Mouse (Mus musculus): ENCODE measurements around the gene Cutal.

Gene Cutal

DNA sequence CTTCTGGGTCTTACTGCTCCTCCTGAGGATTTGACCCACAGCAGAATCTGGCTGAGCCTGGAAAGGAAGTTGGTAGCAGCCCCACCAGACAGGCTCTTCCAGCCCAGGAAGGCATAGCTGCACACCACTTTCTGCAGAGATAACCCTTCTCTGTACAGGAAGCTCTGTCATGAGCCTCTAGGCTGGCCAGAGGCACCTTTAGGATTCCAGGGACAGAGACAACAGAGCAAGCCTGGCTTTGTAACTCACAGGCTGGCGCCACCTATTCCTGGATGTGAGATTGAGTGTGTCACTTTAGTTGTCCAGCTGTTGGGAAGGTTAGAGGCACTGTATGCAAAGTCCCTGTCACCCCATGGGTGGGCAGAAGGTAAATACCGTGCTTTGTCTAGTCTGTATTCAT lies 40.9 kb downstream of the Cutal start:
- no peak for DNase-seq (ENCODE audit: low read depth)

DNA sequence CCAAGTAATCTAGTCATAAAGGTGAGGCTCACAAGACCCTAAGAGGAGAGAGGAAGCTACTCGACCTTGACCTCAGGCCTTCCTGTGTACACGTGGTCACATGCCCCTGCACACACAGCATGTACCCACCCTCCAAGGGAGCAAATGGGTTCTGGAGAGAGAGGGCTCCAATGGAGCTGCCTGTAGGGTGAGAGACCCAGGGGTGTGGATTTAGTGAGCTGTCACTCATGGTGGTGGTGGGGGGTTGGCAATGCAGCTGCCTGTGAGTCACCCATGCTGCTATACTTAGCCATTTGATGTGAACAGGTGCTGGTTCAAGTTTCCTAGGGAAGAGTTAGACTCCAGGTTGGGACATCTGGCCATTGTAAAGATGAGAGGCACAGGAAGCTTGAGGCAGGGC lies 45.9 kb downstream of the Cutal start:
- no peak for DNase-seq (ENCODE audit: low read depth)

DNA sequence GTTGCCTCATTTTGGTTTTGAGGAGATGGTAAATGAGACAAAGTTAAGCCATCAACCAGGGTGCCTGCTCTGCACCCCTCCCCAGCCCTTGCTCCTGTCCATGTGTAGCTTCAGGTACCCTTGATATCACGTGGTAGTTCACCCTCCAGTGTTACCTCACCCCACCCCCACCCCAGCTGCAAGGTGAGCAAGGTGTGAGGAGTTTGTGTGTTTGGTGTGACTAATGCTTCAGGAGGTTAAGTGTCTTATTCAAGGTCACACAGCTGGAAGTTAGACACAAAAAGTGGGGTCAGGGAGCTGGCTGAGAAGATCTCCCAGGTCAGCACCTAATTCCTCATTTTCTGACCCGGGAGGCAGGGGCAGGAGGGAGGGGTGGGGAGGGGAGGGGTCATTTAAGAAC lies 48.5 kb downstream of the Cutal start:
- no peak for DNase-seq (ENCODE audit: low read depth)

DNA sequence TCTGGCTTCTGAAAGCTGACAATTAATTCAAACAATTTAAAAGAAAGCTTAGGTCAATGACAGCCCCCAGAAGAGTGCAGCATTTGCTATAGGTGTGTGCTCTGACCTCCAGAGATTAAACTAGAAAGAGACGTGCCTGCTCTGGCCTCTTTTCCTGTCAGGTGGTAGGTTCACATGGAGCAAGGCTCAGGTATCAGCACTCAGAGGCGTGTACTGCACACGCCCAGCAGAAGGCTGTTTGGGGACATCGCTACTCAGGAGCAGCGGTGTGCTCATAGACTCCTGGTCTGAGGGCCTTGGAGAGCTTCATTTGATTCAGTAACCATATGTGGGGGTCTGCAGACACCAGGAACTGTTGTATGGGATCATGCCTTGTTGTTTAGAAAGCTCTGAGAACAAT lies 53.1 kb downstream of the Cutal start:
- no peak for DNase-seq (ENCODE audit: low read depth)

DNA sequence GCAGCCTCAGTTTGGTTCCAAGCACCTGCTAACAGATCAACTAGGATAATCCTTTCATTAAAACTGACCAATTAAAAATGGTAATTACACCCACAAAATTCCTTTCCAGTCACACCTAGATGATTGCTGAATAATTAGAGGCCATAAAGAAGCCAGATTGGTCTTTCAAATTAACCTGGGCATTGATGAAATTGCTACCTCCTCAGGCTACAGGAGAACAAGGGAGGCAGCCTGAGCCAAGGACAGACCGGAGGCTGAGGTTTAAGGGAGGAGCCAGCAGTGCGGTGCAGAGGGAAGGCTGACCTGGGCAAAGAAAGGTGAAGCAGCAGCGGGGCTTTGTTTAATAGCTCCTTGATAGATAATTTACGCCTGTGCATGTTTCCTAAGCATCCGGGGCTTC lies 63.3 kb downstream of the Cutal start:
- no peak for DNase-seq (ENCODE audit: low read depth)

DNA sequence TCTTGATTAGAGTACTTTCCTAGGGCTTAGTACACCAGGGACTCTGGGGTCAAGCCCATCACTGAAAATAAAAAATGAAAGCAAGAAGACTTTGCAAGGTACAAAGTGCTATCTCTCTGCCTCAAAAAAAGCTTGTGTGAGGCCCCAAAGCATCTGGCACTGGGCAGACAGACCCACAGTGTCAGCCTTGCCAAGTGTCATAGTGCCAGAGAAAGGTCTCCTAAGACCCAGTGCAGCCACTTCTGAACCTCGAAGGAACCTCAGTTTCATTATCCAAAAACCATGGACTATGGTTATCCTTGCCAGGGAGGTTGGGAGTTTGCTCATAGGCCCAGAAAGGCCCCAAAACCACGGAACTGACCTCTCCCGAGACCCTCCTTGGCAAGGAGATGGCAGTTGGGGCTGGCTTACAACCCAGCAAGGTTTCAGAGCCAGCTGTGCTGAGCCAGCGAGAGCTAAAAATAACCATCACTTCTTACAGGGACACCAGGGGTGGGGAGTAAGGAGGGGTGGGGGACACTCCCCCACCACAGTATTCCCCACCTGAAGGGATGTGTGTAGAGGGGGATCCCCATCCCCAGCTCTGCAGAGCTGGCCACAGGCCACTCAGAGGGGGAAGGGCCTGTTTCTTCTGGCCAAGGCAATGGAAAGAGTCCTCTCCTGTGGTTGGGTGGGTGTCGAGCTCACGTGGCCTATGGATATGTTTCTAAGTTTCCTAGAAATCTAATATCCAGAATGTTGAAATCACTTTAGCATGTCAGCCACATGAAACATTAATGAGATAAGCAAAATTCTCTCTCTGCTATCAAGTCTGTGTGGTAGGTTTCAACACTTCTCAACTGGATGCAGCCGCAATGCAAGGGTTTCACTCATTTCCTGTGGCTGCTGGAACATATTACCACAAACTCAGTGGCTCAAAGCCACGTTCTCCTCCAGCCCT lies 64.3 kb downstream of the Cutal start:
- DNase-seq (ENCODE audit: low read depth) = no peak

DNA sequence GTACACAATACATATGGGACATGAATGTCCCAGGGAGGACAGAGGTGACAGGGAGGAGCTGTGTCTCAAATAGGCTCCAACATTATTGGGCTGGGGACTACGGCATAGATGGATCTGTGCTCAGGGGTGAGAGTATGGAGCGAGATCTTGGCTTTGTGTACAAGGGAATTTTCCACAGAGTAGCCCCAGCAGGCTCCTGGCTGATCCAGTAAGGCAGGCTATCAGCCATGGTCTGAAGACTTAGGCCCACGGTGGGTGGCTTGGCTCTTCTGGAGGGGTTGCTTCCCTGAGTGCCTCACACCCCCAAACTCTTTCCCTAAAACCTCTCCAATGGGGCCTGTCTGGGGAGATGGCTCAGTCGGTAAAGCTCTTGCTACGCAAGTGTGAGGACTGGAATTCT lies 66.0 kb downstream of the Cutal start:
- no peak for DNase-seq (ENCODE audit: low read depth)

DNA sequence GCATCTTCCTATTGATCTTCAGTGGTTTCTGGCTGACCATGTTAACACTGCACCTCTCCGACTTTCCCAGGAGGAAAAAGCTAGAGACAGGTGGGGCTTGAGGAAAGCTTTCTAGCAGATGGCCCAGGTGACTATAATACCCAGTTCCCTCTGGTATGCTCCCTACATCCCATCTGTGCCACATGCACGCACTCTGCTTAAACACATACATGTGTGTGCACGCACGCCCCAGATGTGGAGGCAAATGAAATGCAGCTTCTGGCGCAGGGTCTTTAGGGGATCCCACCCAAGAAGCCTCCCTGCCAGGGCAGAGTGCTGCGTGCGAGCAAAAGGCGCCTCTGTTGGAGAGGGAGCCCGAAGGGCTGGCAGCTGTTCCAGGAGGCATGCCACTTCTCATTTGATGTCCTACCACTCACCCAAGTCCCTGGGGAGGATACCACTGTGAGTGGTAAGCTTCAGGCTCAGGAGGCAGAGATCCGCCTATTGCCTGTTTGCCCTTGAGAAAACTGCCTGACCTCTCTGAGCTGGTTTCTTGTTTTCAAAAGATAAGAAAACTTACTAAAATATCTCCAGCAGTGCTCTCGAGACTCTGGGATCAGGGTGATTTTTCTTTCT lies 67.0 kb downstream of the Cutal start:
- no peak for DNase-seq (ENCODE audit: low read depth)
